Mouse (Mus musculus): ENCODE measurements around the gene Sept3. TPM values are rescaled to one million over a fixed set of nuclear protein-coding genes. Genes with fewer than 3 reads are reported as not detected.

Sept3 gene
- polyA plus RNA-seq (2015; fragmentation: Nextera tagmentation; extraction: Ambion mirVana), result 3.9 and 4.1 TPM in 2 replicates

GRCm38 (mm10) chr15:82274593-82274926 lies at the start of gene Sept3:
Sept3 (plus strand) TSS chr15:82274893.
- peak within 1 kb of the TSS; percentile 85 for H3K4me2 ChIP-seq (ENCODE audit: low read depth, low read length)
- no peak for ATAC-seq (replicated peaks; ENCODE audit: extremely low read depth, insufficient read depth, low FRiP score)
- H3K9ac ChIP-seq (ENCODE audit: low read length), result peak within 1 kb of the TSS; percentile 63
- peaks cover 46% of the 10 kb centered on the region for H3K27me3 ChIP-seq (ENCODE audit: control insufficient read depth, insufficient read depth, low read length)
- H3K27ac ChIP-seq (ENCODE audit: low read length), result no peak within 1 kb of the TSS
- H3K9me3 ChIP-seq (replicated peaks; ENCODE audit: control insufficient read depth, low read length), result no peaks in the 10 kb centered on the region
- H3K4me3 ChIP-seq (ENCODE audit: low read length), result peak within 1 kb of the TSS; percentile 61
- H3K36me3 ChIP-seq (ENCODE audit: control insufficient read depth, insufficient read depth), result no peaks in the 10 kb centered on the region
- peaks cover 10% of the 10 kb centered on the region; the same call in 1 of the 2 replicates for H3K4me1 ChIP-seq (ENCODE audit: control insufficient read depth, insufficient read depth, low read length)
- WGBS, result 27% methylated on average over 6 of the region's 6 CpGs

- WGBS, result 74% methylated on average over 5 of the region's 5 CpGs
- no peaks in the 10 kb centered on the region for H3K36me3 ChIP-seq (ENCODE audit: control insufficient read depth, insufficient read depth)
- no peak overlapping the region for H3K27ac ChIP-seq (ENCODE audit: low read length)
Measured at GRCm38 (mm10) chr15:82225769-82226168, 48.9 kb upstream of the Sept3 start.

GRCm38 (mm10) chr15:82229542-82230045 lies 45.1 kb upstream of the Sept3 start:
- H3K4me3 ChIP-seq (ENCODE audit: low read length), result no peak overlapping the region
- no peak overlapping the region for H3K9ac ChIP-seq (ENCODE audit: low read length)
- no peak overlapping the region for H3K27ac ChIP-seq (ENCODE audit: low read length)
- H3K4me2 ChIP-seq (ENCODE audit: low read depth, low read length), result no peak overlapping the region
- H3K9me3 ChIP-seq (replicated peaks; ENCODE audit: control insufficient read depth, low read length), result no peaks in the 10 kb centered on the region
- peaks cover 4% of the 10 kb centered on the region; the same call in 1 of the 2 replicates for H3K36me3 ChIP-seq (ENCODE audit: control insufficient read depth, insufficient read depth)
- WGBS, result 34% methylated on average over 11 of the region's 11 CpGs
- H3K4me1 ChIP-seq (ENCODE audit: control insufficient read depth, insufficient read depth, low read length), result no peaks in the 10 kb centered on the region; the same call in 1 of the 2 replicates
- no peak for ATAC-seq (replicated peaks; ENCODE audit: extremely low read depth, insufficient read depth, low FRiP score)
- peaks cover 13% of the 10 kb centered on the region for H3K27me3 ChIP-seq (ENCODE audit: control insufficient read depth, insufficient read depth, low read length)

More at GRCm38 (mm10) chr15:82225769-82226168, 48.9 kb upstream of the Sept3 start:
- H3K4me2 ChIP-seq (ENCODE audit: low read depth, low read length), result no peak overlapping the region
- peaks cover 9% of the 10 kb centered on the region for H3K4me1 ChIP-seq (ENCODE audit: control insufficient read depth, insufficient read depth, low read length)
- no peak overlapping the region for H3K9ac ChIP-seq (ENCODE audit: low read length)
- no peak overlapping the region for H3K4me3 ChIP-seq (ENCODE audit: low read length)
- ATAC-seq (replicated peaks; ENCODE audit: extremely low read depth, insufficient read depth, low FRiP score), result no peak
- H3K9me3 ChIP-seq (replicated peaks; ENCODE audit: control insufficient read depth, low read length), result no peaks in the 10 kb centered on the region
- peaks cover 44% of the 10 kb centered on the region for H3K27me3 ChIP-seq (ENCODE audit: control insufficient read depth, insufficient read depth, low read length)

DNA sequence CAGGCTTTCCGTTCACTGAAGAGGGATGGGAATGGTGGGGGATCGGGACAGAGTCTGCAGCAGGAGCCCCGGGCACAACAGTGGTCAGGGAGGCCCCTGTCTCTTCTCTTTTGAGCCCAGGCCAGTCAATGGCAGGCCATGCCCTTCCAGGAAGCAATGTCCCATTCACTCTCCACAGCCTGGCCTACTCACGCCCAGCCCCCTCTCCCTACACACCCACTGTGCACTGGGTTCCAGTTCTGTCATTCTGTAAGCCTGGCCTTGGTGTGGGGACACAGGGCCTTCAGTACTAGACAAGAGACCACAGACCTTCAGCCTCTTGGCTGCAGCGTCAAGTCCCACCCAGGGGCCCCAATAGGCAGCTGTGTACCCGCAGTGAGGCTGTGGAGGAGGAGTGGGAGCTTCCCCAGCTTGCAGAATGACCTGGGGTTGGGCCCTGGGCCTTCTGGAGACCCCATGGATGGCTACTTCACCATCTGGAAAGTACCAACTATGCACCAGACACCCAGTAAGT lies 44.5 kb upstream of the Sept3 start:
- peaks cover 9% of the 10 kb centered on the region for H3K27me3 ChIP-seq (ENCODE audit: control insufficient read depth, insufficient read depth, low read length)
- H3K27ac ChIP-seq (ENCODE audit: low read length), result no peak overlapping the region
- peaks cover 4% of the 10 kb centered on the region; the same call in 1 of the 2 replicates for H3K36me3 ChIP-seq (ENCODE audit: control insufficient read depth, insufficient read depth)
- no peak overlapping the region for H3K4me2 ChIP-seq (ENCODE audit: low read depth, low read length)
- WGBS, result 68% methylated on average over 6 of the region's 6 CpGs
- no peak overlapping the region for H3K4me3 ChIP-seq (ENCODE audit: low read length)
- ATAC-seq (replicated peaks; ENCODE audit: extremely low read depth, insufficient read depth, low FRiP score), result no peak
- H3K9ac ChIP-seq (ENCODE audit: low read length), result no peak overlapping the region
- H3K4me1 ChIP-seq (ENCODE audit: control insufficient read depth, insufficient read depth, low read length), result no peaks in the 10 kb centered on the region; the same call in 1 of the 2 replicates
- no peaks in the 10 kb centered on the region for H3K9me3 ChIP-seq (replicated peaks; ENCODE audit: control insufficient read depth, low read length)

GRCm38 (mm10) chr15:82231100-82231499 lies 43.6 kb upstream of the Sept3 start:
- no peak overlapping the region for H3K4me2 ChIP-seq (ENCODE audit: low read depth, low read length)
- 78% methylated on average over 4 of the region's 4 CpGs for WGBS
- H3K9ac ChIP-seq (ENCODE audit: low read length), result no peak overlapping the region
- no peaks in the 10 kb centered on the region; the same call in 1 of the 2 replicates for H3K4me1 ChIP-seq (ENCODE audit: control insufficient read depth, insufficient read depth, low read length)
- no peak for ATAC-seq (replicated peaks; ENCODE audit: extremely low read depth, insufficient read depth, low FRiP score)
- peaks cover 4% of the 10 kb centered on the region; the same call in 1 of the 2 replicates for H3K36me3 ChIP-seq (ENCODE audit: control insufficient read depth, insufficient read depth)
- H3K4me3 ChIP-seq (ENCODE audit: low read length), result no peak overlapping the region
- no peak overlapping the region for H3K27ac ChIP-seq (ENCODE audit: low read length)
- 0 out of 2 replicates have a peak, but pooled peaks cover 1% of the 10 kb centered on the region for H3K27me3 ChIP-seq (ENCODE audit: control insufficient read depth, insufficient read depth, low read length)
- no peaks in the 10 kb centered on the region for H3K9me3 ChIP-seq (replicated peaks; ENCODE audit: control insufficient read depth, low read length)

DNA sequence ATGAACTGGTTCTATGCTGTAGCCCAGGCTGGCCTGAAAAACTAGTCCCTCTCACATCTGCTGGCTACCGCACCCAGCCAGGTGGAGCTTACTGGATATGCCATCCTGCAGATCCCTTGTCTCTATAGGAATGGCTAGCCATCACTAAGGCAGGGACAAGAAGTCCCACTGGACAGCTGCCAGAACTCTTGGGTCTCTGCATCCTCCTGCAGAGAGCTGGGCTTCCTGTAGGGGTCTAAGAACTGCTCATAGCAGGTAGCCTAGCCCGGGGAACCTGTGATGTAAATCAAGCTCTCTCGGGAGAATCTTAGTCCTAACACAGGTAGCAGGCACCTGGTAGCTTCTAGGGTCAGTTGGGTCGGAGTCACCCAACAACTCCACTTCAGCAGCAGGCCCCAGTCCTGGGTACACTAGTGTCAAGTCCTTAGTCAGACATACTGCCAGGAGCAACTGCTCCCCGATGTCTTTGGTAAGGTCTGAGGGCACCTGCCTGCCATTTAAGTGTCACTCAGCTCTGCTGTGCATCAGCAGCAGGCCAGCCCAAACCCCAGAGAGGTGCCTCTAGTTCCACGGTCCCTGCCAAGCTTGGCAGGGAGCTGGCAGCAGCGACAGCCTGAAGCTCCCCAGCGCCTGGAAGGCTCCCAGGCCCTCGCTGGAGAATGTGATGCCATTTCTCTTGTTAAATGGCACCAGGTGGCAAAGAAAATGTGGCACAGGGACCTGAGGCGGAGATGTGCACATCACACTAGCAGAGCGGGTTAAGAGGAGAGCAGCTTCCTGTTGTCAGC lies 42.9 kb upstream of the Sept3 start:
- H3K4me3 ChIP-seq (ENCODE audit: low read length), result no peak overlapping the region
- no peaks in the 10 kb centered on the region; the same call in 1 of the 2 replicates for H3K4me1 ChIP-seq (ENCODE audit: control insufficient read depth, insufficient read depth, low read length)
- ATAC-seq (replicated peaks; ENCODE audit: extremely low read depth, insufficient read depth, low FRiP score), result no peak
- no peak overlapping the region for H3K4me2 ChIP-seq (ENCODE audit: low read depth, low read length)
- no peak overlapping the region for H3K27ac ChIP-seq (ENCODE audit: low read length)
- peaks cover 4% of the 10 kb centered on the region; the same call in 1 of the 2 replicates for H3K36me3 ChIP-seq (ENCODE audit: control insufficient read depth, insufficient read depth)
- H3K27me3 ChIP-seq (ENCODE audit: control insufficient read depth, insufficient read depth, low read length), result no peaks in the 10 kb centered on the region
- H3K9ac ChIP-seq (ENCODE audit: low read length), result no peak overlapping the region
- H3K9me3 ChIP-seq (replicated peaks; ENCODE audit: control insufficient read depth, low read length), result no peaks in the 10 kb centered on the region
- WGBS, result 62% methylated on average over 11 of the region's 11 CpGs

DNA sequence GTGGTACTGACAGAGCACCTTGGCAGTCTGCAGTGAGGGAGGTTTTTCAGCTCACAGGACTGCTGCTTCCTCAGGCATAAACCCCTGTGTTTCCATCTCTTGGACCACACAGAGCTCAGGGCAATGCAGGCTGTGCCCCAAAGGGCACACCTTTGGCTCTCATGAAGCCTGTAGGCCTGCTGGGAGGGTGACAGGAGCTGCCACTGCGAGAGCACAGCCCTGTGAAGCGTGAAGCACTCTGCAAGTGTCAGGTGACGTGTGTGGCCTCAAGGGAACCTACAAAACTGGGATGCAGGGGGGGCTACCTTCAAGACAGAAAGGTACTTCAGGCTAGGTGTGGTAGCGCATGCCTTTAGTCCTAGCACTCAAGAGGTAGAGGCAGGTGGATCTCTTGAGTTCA lies 42.0 kb upstream of the Sept3 start:
- ATAC-seq (replicated peaks; ENCODE audit: extremely low read depth, insufficient read depth, low FRiP score), result no peak
- Histone ChIP-seq H3K4me1 (ENCODE audit: control insufficient read depth, insufficient read depth, low read length) (no peaks in the 10 kb centered on the region; the same call in 1 of the 2 replicates), H3K27ac (ENCODE audit: low read length) (no peak overlapping the region), H3K27me3 (ENCODE audit: control insufficient read depth, insufficient read depth, low read length) (no peaks in the 10 kb centered on the region), H3K9ac (ENCODE audit: low read length) (no peak overlapping the region), H3K4me3 (ENCODE audit: low read length) (no peak overlapping the region), H3K9me3 (replicated peaks; ENCODE audit: control insufficient read depth, low read length) (no peaks in the 10 kb centered on the region), H3K36me3 (ENCODE audit: control insufficient read depth, insufficient read depth) (peaks cover 4% of the 10 kb centered on the region; the same call in 1 of the 2 replicates), H3K4me2 (ENCODE audit: low read depth, low read length) (no peak overlapping the region)
- 73% methylated on average over 4 of the region's 4 CpGs for WGBS

GRCm38 (mm10) chr15:82235661-82236060 lies 39.0 kb upstream of the Sept3 start:
- no peak for ATAC-seq (replicated peaks; ENCODE audit: extremely low read depth, insufficient read depth, low FRiP score)
- WGBS, result 58% methylated on average over 10 of the region's 10 CpGs
- H3K9ac ChIP-seq (ENCODE audit: low read length), result no peak overlapping the region

GRCm38 (mm10) chr15:82236565-82236964 lies 38.1 kb upstream of the Sept3 start:
- no peak overlapping the region for H3K9ac ChIP-seq (ENCODE audit: low read length)
- 18% methylated on average over 5 of the region's 5 CpGs for WGBS
- H3K4me1 ChIP-seq (ENCODE audit: control insufficient read depth, insufficient read depth, low read length), result no peaks in the 10 kb centered on the region
- peaks cover 10% of the 10 kb centered on the region for H3K36me3 ChIP-seq (ENCODE audit: control insufficient read depth, insufficient read depth)
- H3K27me3 ChIP-seq (ENCODE audit: control insufficient read depth, insufficient read depth, low read length), result no peaks in the 10 kb centered on the region
- H3K9me3 ChIP-seq (replicated peaks; ENCODE audit: control insufficient read depth, low read length), result no peaks in the 10 kb centered on the region
- H3K4me2 ChIP-seq (ENCODE audit: low read depth, low read length), result no peak overlapping the region
- no peak overlapping the region for H3K27ac ChIP-seq (ENCODE audit: low read length)
- no peak overlapping the region for H3K4me3 ChIP-seq (ENCODE audit: low read length)
- no peak for ATAC-seq (replicated peaks; ENCODE audit: extremely low read depth, insufficient read depth, low FRiP score)

More at GRCm38 (mm10) chr15:82235661-82236060, 39.0 kb upstream of the Sept3 start:
- Histone ChIP-seq H3K4me1 (ENCODE audit: control insufficient read depth, insufficient read depth, low read length) (no peaks in the 10 kb centered on the region), H3K4me3 (ENCODE audit: low read length) (no peak overlapping the region), H3K36me3 (ENCODE audit: control insufficient read depth, insufficient read depth) (peaks cover 10% of the 10 kb centered on the region), H3K4me2 (ENCODE audit: low read depth, low read length) (no peak overlapping the region), H3K27me3 (ENCODE audit: control insufficient read depth, insufficient read depth, low read length) (no peaks in the 10 kb centered on the region), H3K9me3 (replicated peaks; ENCODE audit: control insufficient read depth, low read length) (no peaks in the 10 kb centered on the region), H3K27ac (ENCODE audit: low read length) (no peak overlapping the region)

Measured in heart, embryonic 16.5 days (tissue).